Mouse (Mus musculus) gastrocnemius, adult 18-20 months (tissue): ENCODE data around the gene Pan2. TPM values are rescaled to one million over a fixed set of nuclear protein-coding genes. Genes with fewer than 3 reads are reported as not detected.
"Not testable (repeated sequence)": the region's sequence is repeated elsewhere in the genome, so short reads cannot be mapped to it uniquely, and the experiment has no call there.

ENCODE experiments used
- DNase-seq: peaks from one replicate; pipeline ENCODE4 v3.0.0; 2021; ENCODE audit warnings: low spot score
- long read RNA-seq, 2 experiments: library from polyadenylated mRNA; stranded (forward); transcript quantifications; one replicate each; pipeline ENCODE4 v2.0.0; 2021
- total RNA-seq, 2 experiments: library from RNA; stranded (reverse); gene quantifications; 2 replicates each; pipeline ENCODE4 v1.2.3; 2021

Pan2 gene
- 1 to 10 TPM; 3.3 to 3.7 TPM for total RNA-seq
- long read RNA-seq, experiment 1, full-length matches to known transcripts, result 4 of 9 reads
- long read RNA-seq, experiment 1, partial matches to known transcripts, result 1 of 9 reads
- long read RNA-seq, experiment 1, other reads (novel, unspliced or antisense), result 4 of 9 reads
- long read RNA-seq, experiment 2, full-length matches to known transcripts, result 1 of 7 reads
- long read RNA-seq, experiment 2, partial matches to known transcripts, result 1 of 7 reads
- long read RNA-seq, experiment 2, other reads (novel, unspliced or antisense), result 5 of 7 reads

DNA sequence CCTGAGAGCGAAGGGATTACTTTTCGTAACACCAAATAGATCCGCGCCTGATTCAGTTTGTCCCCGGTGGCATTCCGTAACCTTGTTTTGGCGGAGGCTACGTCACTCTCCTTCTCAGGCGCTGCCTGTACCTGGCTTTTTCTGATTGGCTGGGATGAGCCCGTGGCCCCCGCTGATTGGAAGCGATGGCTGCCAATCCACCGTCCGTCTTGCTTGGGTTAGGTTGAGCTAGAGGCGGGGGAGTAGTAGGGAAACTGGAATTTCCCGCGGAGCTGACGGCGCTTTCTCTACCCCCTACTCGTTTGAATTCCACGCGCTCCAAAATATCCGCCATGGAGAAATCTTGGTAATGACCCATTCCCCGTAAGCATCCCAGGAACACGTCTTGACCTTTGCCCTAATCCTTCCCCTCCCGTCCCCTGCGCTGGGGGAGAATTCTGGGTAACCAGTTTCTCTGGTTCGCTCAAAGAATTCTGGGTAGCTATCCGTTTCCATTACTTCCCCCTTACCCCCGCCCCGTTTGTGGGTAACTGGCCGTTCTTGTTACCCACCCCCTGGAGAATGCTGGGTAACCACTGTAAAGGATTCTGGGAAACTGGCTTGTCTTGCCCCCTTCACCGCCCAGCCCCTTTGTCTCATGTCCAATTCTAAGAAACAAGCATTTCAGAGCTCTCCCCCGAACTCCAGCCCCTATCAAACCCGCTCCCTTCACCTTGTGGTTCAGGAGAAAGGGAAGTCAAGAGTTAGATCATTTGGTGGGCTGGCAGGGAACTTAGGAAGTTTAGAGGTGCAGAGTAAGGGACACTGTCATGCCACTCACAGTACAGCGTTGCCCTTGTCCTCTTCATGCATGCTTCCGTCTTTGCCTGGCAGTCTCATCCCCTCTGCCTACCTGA is at the start of gene Pan2:
Gene Pan2, plus strand, starts transcription at position 210 of the 896 bp plus-strand sequence.
- peak; percentile 100 for DNase-seq

DNA sequence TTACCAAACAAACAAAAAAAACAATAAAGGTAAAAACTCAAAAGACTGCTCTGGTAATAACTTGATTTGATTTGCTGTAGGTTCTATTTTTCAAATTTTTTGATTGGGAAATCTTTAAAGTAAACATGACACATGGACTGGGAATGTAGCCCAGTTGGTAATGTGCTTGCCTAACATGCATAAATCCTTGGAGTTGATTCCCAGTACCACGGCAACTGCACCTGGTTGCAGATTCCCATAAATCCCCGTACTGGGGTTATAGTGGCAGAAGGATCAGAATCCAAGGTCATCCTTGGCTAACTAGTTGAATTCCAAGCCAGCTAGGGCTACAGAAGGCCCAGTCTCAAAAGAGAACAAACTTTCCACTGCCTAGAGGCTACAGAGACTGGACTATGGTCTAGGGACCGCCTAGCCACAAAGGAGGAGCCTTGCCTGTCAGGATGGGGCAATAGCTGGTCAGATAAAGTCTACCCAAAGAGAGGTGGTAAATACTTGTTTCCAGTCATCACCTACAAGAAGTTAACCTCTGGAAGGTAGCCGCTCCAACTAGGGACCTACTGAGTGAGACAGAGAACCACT is 49.4 kb upstream of the Pan2 start, which contains the start of gene Apon:
Gene Apon, plus strand, starts transcription at position 420 of the 579 bp plus-strand sequence.
- no peak for DNase-seq

DNA sequence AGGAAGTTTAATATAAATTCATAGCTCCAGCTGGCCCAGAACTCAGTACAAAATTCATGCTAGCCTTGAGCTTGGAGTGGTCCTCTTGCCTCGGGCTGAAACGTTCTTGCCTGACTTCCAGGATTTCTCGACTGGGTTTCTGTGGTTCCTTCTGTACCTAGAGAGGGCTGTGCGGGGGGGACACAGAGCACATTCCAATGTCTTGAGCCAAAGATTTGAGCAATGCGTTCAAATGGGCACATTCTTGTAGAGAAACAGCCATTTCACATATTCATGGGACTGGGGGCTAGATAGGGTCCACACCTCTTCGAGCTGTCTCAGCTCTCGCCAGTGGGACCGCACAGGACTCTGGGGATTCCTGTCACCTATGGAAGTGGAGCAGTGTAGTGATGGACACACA is 47.2 kb upstream of the Pan2 start:
- no peak for DNase-seq

DNA sequence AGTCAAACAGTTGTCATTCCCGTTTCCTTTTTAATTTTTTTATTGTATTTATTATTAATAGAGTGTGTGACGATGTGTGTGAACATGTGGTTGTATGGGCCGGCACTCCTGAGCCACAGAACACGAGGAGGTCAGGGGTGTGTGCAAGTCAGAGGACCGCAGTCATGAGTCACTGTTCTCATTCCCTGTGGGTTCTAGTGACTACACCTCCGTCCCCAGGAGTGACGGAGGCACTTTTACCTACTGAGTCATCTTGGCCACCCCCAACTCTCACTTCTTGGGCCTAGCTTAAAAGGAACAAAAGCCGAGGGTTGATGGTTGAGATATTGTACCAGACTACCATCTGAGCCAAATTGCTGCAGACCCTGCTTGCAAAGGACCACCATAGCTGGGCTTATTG is 46.8 kb upstream of the Pan2 start:
- no peak for DNase-seq

DNA sequence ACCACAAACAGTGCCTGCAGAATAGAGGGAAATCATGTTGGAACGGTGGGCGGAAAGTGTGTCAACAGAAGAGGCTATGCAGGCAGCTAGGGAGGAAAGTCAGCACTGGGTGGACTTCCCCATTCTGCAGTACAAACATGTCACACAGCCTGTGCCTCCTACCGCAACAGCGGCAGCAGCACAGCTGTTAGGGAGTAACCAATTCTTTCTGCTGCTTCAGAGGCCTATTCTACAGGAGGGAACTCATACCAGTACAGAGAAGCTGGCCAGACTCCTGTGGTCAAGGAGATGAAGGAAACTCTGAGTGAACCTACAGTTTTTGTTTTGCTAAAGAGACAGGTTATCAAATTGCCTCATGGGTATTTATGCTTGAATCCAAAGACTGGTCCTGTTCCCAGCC is 44.2 kb upstream of the Pan2 start:
- DNase-seq, result no peak

DNA sequence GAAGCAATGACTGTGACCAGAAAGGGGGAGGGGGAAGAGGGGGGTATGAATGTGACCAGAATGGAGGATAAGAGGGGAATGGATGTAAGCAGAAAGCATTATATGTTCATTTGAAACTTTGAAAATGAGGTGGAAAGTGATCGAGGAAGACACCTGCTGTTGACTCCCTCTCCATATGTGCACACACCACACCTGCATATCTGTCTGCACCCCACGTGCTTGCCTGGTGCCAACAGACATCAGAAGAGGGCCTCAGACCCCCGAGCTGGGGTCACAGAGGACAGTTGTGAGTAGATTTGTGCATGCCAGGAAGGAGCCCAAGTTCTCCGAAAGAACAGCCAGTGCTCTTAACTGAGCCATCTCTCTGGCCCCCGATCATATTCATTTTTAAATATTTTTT is 43.2 kb upstream of the Pan2 start:
- DNase-seq, result no peak

DNA sequence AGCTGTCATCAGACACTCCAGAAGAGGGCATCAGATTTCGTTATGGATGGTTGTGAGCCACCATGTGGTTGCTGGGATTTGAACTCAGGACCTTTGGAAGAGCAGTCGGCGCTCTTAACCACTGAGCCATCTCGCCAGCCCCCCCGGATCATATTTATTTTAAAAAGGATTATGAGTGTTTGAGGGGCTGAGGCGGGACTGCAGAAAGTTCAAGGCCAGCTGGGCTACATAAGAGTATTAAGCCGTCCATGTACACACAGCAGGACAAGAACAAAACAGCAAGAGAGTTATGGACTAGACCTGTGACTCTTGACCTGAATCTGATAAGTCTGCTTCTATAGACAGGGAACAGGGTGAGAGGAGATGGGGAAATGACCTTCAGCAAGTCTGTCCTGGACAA is 42.8 kb upstream of the Pan2 start:
- DNase-seq, result not testable (repeated sequence)

DNA sequence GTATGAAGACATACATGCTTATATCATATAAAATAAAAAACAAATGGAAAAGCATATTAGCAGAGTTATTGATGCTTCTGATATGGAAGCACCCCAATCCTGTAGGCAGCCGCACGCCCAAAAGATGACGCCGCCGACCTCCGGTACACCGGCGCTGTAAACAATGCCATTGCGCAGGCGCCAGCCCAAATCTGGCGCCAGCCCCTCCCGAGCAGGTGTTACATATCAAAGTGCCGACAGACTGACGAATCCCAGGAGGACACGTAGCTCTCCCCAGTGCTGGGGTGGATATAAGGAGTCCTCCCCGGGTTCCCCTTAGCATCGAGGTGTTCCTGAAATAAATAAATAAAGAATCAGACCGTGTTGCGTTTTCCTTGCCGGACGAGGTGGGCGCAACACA is 40.8 kb upstream of the Pan2 start:
- no peak for DNase-seq

DNA sequence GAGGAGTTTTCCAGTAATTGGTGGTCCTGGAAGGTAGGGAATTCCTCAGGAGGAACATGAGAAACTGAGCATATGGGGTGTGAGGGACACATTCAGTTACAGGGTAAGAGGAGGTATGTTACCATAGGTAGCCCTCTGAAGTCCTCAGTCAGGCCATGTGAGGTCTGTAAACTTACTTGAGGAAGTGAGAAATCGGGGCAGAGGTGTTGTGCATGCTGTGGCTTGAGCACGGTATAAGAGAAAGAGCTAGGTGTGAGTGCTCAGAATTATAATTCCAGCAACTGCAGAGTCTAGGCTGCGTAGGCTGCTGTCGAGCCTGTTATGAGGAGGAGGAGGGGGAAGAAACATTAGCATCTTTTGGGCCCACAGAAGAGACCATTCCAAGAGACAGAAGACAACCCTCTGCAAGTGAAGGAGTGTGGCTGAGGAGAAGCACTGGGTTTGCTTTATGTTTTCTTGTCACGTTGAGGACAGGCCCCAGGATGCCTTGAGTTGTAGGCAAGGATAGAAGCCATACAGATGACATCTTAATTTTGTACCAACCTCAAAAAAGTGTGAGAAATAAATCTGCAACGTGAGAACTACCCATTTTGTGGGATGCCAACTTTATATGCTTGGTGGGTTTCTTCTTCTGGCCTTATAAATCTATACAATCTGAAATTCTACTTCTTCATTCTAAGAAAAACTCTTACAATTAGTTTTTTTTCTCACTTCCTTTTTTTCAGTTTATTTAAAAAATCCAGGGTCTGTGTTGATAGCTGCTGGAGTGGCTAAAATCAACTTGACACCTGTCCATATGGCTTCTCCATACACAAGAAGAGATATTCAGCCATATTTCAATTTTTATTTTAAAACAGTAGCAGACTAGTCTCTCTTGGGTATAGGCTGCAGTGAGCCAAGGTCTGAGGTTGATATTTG is 39.5 kb upstream of the Pan2 start:
- no peak for DNase-seq

DNA sequence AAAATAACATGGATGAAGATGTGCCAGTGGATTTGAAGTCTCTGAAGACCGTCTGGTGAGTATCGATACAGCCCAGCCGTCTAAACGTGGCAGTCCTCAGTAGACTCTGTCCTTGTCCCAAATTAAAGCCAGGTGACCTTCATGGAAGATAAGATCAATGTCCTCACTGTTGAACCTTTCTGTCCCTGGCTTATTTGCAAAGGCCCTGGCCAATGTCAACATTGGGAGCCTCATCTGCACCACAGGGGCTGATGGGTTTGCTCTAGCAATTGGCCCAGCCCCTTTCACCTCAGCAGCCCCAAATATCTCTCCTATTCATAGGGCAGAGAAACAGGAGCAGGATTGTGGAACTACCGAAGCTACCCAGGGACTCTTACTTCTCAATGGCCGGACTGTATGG is 34.8 kb upstream of the Pan2 start, which contains the start of gene Apof:
Gene Apof, plus strand, starts transcription at position 301 of the 400 bp plus-strand sequence.
- DNase-seq, result no peak

DNA sequence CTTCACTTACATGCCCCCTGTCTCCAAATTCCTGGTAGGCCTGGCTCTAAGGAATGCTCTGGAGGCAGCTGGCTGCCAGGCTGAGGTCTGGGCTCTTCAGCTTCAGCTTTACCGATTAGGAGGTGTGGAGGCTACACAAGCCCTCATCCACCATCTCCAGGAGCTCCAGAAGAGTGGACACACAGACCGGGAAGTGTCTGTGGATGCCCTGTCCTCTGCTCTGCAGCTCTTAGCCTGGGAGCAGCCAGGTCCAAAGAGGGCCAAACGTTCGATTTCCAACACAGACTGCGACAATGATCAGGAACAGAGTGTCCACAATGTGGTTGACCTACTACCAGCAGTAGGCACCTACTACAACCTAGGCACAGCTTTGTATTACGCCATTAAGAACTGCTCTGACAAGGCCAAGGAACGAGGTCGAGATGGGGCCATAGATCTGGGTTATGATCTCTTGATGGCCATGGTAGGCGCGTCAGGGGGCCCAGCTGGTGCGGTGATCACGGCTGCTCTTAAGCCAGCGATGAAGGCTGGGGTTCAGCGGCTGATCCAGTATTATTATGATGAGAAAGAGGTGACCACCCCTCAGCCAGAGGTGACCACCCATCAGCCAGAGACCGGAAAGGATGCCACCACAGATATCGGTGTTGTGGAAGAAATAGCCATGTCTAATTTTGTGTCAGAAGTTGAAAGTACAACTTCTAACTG is 33.8 kb upstream of the Pan2 start:
- no peak for DNase-seq

DNA sequence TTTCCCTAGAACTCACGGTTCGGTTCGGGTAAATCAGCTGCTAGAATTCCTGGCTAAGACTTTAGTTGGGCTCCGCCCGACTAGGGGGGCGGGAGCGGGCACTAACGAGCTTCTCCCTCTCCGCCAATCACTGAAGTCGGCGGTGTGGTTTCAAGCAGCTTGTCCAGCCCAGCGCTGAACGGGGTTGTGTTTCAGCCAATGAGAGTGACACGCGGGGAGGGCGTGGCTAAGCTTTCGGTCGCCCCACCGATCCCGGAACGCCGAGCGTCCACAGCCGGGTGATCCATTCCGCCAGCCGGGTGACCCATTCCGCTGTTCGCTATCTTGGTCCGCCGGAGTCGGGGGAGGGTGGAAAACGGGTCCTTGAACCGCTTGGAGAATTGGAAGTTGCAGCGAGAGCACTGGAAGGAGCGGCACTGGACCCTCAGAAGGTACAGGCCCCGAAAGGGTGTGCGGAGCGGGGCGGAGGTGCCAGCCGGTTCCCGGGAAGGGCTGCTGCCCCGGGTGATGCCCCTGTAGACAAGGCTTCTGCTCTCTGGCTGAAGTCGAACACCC is 32.8 kb upstream of the Pan2 start, which contains the start of gene Stat2:
Gene Stat2, plus strand, starts transcription at position 273 of the 555 bp plus-strand sequence.
- DNase-seq, result peak; percentile 98

DNA sequence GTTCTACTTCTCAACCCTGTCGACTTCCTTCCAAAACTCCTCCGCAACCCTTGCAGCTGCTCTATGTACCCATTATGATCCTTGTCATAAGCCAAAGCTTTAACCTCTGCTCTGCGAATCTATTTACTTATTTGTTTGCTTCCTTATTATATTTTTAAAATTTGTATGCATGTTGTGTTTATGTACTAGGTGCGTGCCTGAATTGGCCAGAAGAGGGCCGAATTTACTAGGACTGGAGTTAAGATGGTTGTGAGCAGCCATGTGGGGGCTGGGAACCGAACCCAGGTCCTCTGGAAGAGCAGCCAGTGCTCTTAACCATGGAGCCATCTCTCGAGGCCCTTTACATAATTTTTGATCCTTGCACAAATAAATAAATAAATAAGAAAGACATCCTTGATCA is 32.3 kb upstream of the Pan2 start:
- DNase-seq, result no peak

DNA sequence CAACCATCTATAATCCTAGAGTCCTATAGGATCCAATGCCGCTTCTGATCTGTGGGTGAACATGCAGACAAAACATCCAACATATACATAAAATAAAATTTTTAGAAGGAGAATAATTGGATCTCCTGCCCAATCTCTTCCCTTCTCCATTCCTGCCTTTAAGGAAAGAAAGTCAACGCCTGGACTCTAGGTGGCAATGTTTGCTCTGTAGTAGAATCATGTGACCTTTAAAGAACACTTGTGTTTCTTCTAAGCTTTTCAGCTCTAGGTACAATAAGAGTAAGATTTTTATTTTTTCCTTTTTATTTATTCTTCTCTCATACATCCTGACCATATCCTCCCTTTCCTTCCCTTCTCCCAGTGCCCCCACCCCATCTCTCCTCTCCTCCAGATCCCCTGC is 31.3 kb upstream of the Pan2 start:
- DNase-seq, result no peak

DNA sequence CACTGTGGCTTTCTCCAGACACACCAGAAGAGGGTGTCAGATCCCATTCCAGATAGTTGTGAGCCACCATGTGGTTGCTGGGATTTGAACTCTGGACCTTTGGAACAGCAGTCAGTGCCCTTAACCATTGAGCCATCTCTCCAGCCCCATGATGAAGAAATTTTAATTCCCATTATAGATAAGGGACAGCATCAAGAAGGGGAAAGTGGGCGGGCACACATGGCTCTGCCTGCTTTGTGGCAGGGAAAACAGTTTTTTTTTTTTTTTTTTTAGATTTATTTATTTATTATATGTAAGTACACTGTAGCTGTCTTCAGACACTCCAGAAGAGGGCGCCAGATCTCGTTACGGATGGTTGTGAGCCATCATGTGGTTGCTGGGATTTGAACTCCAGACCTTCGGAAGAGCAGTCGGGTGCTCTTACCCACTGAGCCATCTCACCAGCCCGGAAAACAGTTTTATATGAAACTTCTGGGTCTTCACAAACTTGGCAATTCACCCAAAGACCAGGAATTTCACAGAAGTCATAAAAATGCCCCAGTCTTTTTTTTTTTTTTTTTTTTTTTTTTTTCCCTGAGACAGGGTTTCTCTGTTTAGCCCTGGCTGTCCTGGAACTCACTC is 30.2 kb upstream of the Pan2 start:
- DNase-seq, result not testable (repeated sequence)

DNA sequence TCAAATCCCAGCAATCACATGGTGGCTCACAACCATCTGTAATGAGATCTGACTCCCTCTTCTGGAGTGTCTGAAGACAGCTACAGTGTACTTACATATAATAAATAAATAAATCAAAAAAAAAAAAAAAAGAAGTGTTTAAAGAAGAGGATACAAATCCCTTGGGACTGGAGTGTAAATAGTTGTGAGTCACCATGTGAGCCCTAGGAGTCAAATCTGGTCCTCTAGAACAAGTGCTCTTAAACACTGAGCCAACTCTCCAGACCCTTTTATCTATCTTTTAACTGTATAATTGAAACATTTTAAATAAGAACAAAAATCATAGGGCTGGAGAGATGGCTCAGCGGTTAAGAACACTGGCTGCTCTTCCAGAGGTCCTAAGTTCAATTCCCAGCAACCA is 27.8 kb upstream of the Pan2 start:
- not testable (repeated sequence) for DNase-seq

DNA sequence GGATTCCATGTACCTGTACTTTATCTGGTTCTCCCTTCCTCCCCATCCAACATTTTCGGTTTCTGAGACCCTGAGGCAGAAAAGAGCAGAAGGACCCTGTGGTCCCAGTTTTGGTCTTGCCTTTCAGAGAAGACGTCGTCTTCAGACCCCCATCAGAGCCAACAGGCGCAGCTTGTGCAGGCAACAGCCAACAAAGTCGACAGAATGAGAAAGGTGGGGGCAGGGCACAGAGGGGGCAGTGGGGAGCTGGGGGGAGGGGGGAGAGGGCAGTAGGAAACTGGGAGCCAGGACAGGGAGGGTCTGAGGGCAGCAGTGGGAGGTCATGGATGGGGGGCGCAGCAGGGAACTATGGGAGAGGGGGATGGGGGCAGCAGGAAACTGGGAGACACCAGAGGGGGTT is 25.0 kb upstream of the Pan2 start:
- DNase-seq, result no peak

DNA sequence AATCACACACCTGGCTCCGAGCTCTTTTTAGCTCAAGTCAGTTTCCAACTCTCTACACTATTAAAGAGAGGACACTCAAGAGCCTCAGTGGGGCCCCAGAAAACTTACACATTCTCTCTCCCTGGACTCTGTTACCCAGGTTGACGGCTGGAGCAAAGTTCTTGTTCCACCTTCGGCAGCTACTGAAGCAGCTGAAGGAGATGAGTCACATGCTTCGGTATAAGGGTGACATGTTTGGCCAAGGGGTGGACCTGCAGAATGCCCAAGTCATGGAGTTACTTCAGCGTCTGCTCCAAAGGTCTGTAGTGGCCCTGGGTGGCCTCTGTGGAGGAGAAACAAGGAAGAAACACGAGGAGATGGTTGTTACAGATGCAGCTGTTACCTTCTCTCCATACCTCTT is 22.2 kb upstream of the Pan2 start:
- no peak for DNase-seq

DNA sequence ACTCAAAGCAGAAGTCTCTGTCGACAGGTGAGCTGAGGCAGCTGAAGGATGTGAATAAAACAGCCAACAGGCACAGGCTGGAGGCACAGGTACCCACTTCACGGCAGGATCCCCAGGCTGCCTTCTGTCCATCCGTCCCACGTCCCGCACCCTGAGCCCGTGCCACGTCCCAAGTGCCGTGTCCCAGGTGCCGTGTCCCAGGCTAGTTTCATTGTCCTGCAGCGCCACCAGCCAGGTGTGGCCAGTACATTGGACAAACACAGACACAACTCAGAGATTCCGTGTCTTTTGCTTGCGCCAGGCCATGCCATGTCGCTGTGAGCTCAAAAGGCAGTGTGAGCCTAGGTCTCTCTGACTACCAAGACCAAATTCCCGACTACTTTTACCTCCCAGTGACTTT is 21.5 kb upstream of the Pan2 start:
- DNase-seq, result no peak
